Mouse (Mus musculus) G1E (cell line): ENCODE measurements around the gene Slc16a8.

Experiments
- CTCF ChIP-seq: IDR thresholded peaks from 2 replicates; pipeline ENCODE4 v1.5.1; 2012; ENCODE audit warnings: low read depth, low read length, inconsistent platforms, mixed read lengths
- GATA1 ChIP-seq: IDR thresholded peaks from 2 replicates; pipeline ENCODE4 v1.6.1; 2012; ENCODE audit warnings: borderline replicate concordance, low read length, inconsistent platforms, mixed read lengths
- POLR2AphosphoS5 ChIP-seq: IDR thresholded peaks from 2 replicates; pipeline ENCODE4 v1.6.1; 2012; ENCODE audit warnings: low read depth, low read length, inconsistent platforms; ENCODE audit not compliant: insufficient replicate concordance
- TAL1 ChIP-seq: conservative IDR thresholded peaks from 2 replicates; pipeline ENCODE4 v1.6.1; 2012; ENCODE audit warnings: low read depth, low read length, inconsistent platforms, mixed read lengths

GRCm38 (mm10) chr15:79251168-79251567 is 3.4 kb downstream of the Slc16a8 start:
- TF ChIP-seq CTCF: no peak
- TF ChIP-seq GATA1: no peak
- TF ChIP-seq POLR2AphosphoS5: no peak
- TF ChIP-seq TAL1: no peak
